Mouse (Mus musculus) embryonic facial prominence, embryonic 11.5 days (tissue): Measurements from ENCODE around the gene Abcb4. TPM values are rescaled to one million over a fixed set of nuclear protein-coding genes. Genes with fewer than 3 reads are reported as not detected.

ENCODE experiments used
- ATAC-seq: fragments of 200-750 bp; cut with Nextera tagmentation; replicated peaks from 2 replicates; pipeline ENCODE4 v1.8.0; 2017; ENCODE audit warnings: low read depth; ENCODE audit not compliant: insufficient number of reproducible peaks, low FRiP score, low TSS enrichment
- DNase-seq: peaks from one replicate; pipeline ENCODE4 v3.0.0-alpha.2; 2015; ENCODE audit warnings: low spot score
- H3K27ac ChIP-seq: fragments of 300-500 bp; sonication (generic); replicated peaks from 2 replicates; pipeline ENCODE4 v1.5.1; 2014; ENCODE audit warnings: mild to moderate bottlenecking, low read depth, low read length, control low read depth
- H3K27me3 ChIP-seq: fragments of 300-500 bp; sonication (generic); 2 replicates; pipeline ENCODE4 v1.6.1; 2014; ENCODE audit warnings: mild to moderate bottlenecking, low read length, moderate library complexity, mixed read lengths; ENCODE audit not compliant: control insufficient read depth, insufficient read depth
- H3K36me3 ChIP-seq: fragments of 300-500 bp; sonication (generic); replicated peaks from 2 replicates; pipeline ENCODE4 v1.6.1; 2014; ENCODE audit warnings: low read depth, mild to moderate bottlenecking, low read length, moderate library complexity, mixed read lengths; ENCODE audit not compliant: control insufficient read depth, insufficient read depth
- H3K4me1 ChIP-seq: fragments of 300-500 bp; sonication (generic); 2 replicates; pipeline ENCODE4 v1.6.1; 2014; ENCODE audit warnings: low read length, mixed read lengths; ENCODE audit not compliant: control insufficient read depth, insufficient read depth
- H3K4me2 ChIP-seq: fragments of 300-500 bp; sonication (generic); 2 replicates; pipeline ENCODE4 v1.6.1; 2014; ENCODE audit warnings: low read depth, mild to moderate bottlenecking, control low read depth, low read length, moderate library complexity
- H3K4me3 ChIP-seq: fragments of 300-500 bp; sonication (generic); 2 replicates; pipeline ENCODE4 v1.5.1; 2014; ENCODE audit warnings: low read depth, low read length, control low read depth
- H3K9ac ChIP-seq: fragments of 300-500 bp; sonication (generic); replicated peaks from 2 replicates; pipeline ENCODE4 v1.6.1; 2014; ENCODE audit warnings: mild to moderate bottlenecking, control low read depth, low read length
- H3K9me3 ChIP-seq: fragments of 300-500 bp; sonication (generic); replicated peaks from 2 replicates; pipeline ENCODE4 v1.6.1; 2016; ENCODE audit warnings: mild to moderate bottlenecking, low read length, inconsistent platforms, mixed read lengths; ENCODE audit not compliant: control insufficient read depth
- WGBS: fragments of 180-500 bp; shearing (Covaris S2); extraction: QIAGEN DNeasy Blood & Tissue Kit; methylation state at CpG from one replicate; pipeline ENCODE4 v1.1.7; 2014; 5-methylcytosine and 5-hydroxymethylcytosine counted together
- polyA plus RNA-seq: library from polyadenylated mRNA; unstranded; fragments of >200 nt; fragmentation: Nextera tagmentation; extraction: Ambion mirVana; gene quantifications from 2 replicates; pipeline ENCODE4 v1.2.1, GENCODE M21; 2014

Abcb4 gene
- polyA plus RNA-seq, 1 experiment from 2014 or later = 0.38 TPM

- Histone ChIP-seq H3K4me1 (no peaks in the 10 kb centered on the region), H3K9me3 (no peaks in the 10 kb centered on the region), H3K36me3 (peaks cover 3% of the 10 kb centered on the region), H3K9ac (no peak overlapping the region), H3K27me3 (no peaks in the 10 kb centered on the region), H3K4me3 (no peak overlapping the region), H3K4me2 (no peak overlapping the region), H3K27ac (no peak overlapping the region)
- ATAC-seq = no peak
- 92% methylated on average over 5 of the region's 5 CpGs for WGBS
- DNase-seq = no peak
Measured at GRCm38 (mm10) chr5:8964487-8964886, 71.0 kb downstream of the Abcb4 start.

GRCm38 (mm10) chr5:8970694-8971093 lies 77.2 kb downstream of the Abcb4 start:
- no peak overlapping the region for H3K4me3 ChIP-seq
- no peak for ATAC-seq
- 88% methylated on average over 2 of the region's 2 CpGs for WGBS
- no peak for DNase-seq
- H3K9me3 ChIP-seq = no peaks in the 10 kb centered on the region
- H3K36me3 ChIP-seq = peaks cover 3% of the 10 kb centered on the region
- no peaks in the 10 kb centered on the region for H3K4me1 ChIP-seq
- H3K9ac ChIP-seq = no peak overlapping the region
- no peaks in the 10 kb centered on the region for H3K27me3 ChIP-seq
- H3K4me2 ChIP-seq = no peak overlapping the region
- no peak overlapping the region for H3K27ac ChIP-seq

- H3K9me3 ChIP-seq = no peaks in the 10 kb centered on the region
- ATAC-seq (no peak), DNase-seq (no peak)
- peaks cover 3% of the 10 kb centered on the region for H3K36me3 ChIP-seq
- H3K27me3 ChIP-seq = no peaks in the 10 kb centered on the region
- H3K27ac ChIP-seq = no peak overlapping the region
- no peak overlapping the region for H3K9ac ChIP-seq
- WGBS = 83% methylated on average over 7 of the region's 7 CpGs
- H3K4me3 ChIP-seq = no peak overlapping the region
- H3K4me1 ChIP-seq = no peaks in the 10 kb centered on the region
- no peak overlapping the region for H3K4me2 ChIP-seq
Measured at GRCm38 (mm10) chr5:8972355-8972754, 78.8 kb downstream of the Abcb4 start.

- H3K27me3 ChIP-seq = no peaks in the 10 kb centered on the region
- ATAC-seq (no peak), DNase-seq (no peak)
- H3K36me3 ChIP-seq = no peaks in the 10 kb centered on the region; the same call in 1 of the 2 replicates
- no peaks in the 10 kb centered on the region for H3K9me3 ChIP-seq
- H3K4me2 ChIP-seq = no peak overlapping the region
- H3K4me1 ChIP-seq = no peaks in the 10 kb centered on the region
- H3K9ac ChIP-seq = no peak overlapping the region
- no peak overlapping the region for H3K4me3 ChIP-seq
- H3K27ac ChIP-seq = no peak overlapping the region
Measured at GRCm38 (mm10) chr5:8974721-8975120, 81.2 kb downstream of the Abcb4 start.

- H3K9me3 ChIP-seq = no peaks in the 10 kb centered on the region
- no peaks in the 10 kb centered on the region for H3K4me1 ChIP-seq
- ATAC-seq = no peak
- H3K27me3 ChIP-seq = no peaks in the 10 kb centered on the region
- H3K4me2 ChIP-seq = no peak overlapping the region
- H3K36me3 ChIP-seq = peaks cover 3% of the 10 kb centered on the region; the same call in 1 of the 2 replicates
- no peak for DNase-seq
- WGBS = 86% methylated on average over 3 of the region's 3 CpGs
- H3K4me3 ChIP-seq = no peak overlapping the region
- no peak overlapping the region for H3K27ac ChIP-seq
- H3K9ac ChIP-seq = no peak overlapping the region
Measured at GRCm38 (mm10) chr5:8985470-8985869, 92.0 kb downstream of the Abcb4 start.

GRCm38 (mm10) chr5:8987925-8988324 lies 94.4 kb downstream of the Abcb4 start:
- 98% methylated on average over 5 of the region's 5 CpGs for WGBS
- no peak for DNase-seq
- H3K36me3 ChIP-seq = peaks cover 3% of the 10 kb centered on the region; the same call in 1 of the 2 replicates

GRCm38 (mm10) chr5:8990526-8990925 lies 97.0 kb downstream of the Abcb4 start:
- Histone ChIP-seq H3K9me3 (no peaks in the 10 kb centered on the region), H3K9ac (no peak overlapping the region), H3K4me1 (no peaks in the 10 kb centered on the region), H3K4me3 (no peak overlapping the region), H3K36me3 (peaks cover 3% of the 10 kb centered on the region; the same call in 1 of the 2 replicates), H3K27ac (no peak overlapping the region), H3K4me2 (no peak overlapping the region), H3K27me3 (no peaks in the 10 kb centered on the region)
- WGBS = 83% methylated on average over 13 of the region's 13 CpGs
- DNase-seq = no peak
- ATAC-seq = no peak

More at GRCm38 (mm10) chr5:8987925-8988324, 94.4 kb downstream of the Abcb4 start:
- no peaks in the 10 kb centered on the region for H3K9me3 ChIP-seq
- no peak overlapping the region for H3K4me2 ChIP-seq
- no peak for ATAC-seq
- no peaks in the 10 kb centered on the region for H3K4me1 ChIP-seq
- H3K27ac ChIP-seq = no peak overlapping the region
- H3K27me3 ChIP-seq = no peaks in the 10 kb centered on the region
- H3K9ac ChIP-seq = no peak overlapping the region
- H3K4me3 ChIP-seq = no peak overlapping the region

GRCm38 (mm10) chr5:8991626-8992025 lies 98.1 kb downstream of the Abcb4 start:
- H3K9ac ChIP-seq = no peak overlapping the region
- no peak for DNase-seq
- H3K36me3 ChIP-seq = peaks cover 3% of the 10 kb centered on the region; the same call in 1 of the 2 replicates
- H3K27ac ChIP-seq = no peak overlapping the region
- no peaks in the 10 kb centered on the region for H3K9me3 ChIP-seq
- 93% methylated on average over 16 of the region's 16 CpGs for WGBS
- no peak overlapping the region for H3K4me2 ChIP-seq
- no peak overlapping the region for H3K4me3 ChIP-seq
- no peaks in the 10 kb centered on the region for H3K4me1 ChIP-seq
- no peak for ATAC-seq
- no peaks in the 10 kb centered on the region for H3K27me3 ChIP-seq
